Mouse (Mus musculus) forebrain, embryonic 11.5 days (tissue): ENCODE measurements around the gene Pdk2. TPM values are rescaled to one million over a fixed set of nuclear protein-coding genes. Genes with fewer than 3 reads are reported as not detected.
A peak's percentile ranks its signal among the peaks of the same experiment; 100 is the strongest.

Source experiments
- ATAC-seq: fragments of 200-750 bp; cut with Nextera tagmentation; replicated peaks from 2 replicates; pipeline ENCODE4 v1.8.0; 2017; ENCODE audit warnings: moderate TSS enrichment; ENCODE audit not compliant: low FRiP score
- DNase-seq: peaks from one replicate; pipeline ENCODE4 v3.0.0-alpha.2; 2017; ENCODE audit warnings: low spot score
- H3K27ac ChIP-seq: fragments of 300-500 bp; sonication (generic); 2 replicates; pipeline ENCODE4 v1.5.1; 2014; ENCODE audit warnings: low read depth, low read length
- H3K27me3 ChIP-seq: fragments of 300-500 bp; sonication (generic); 2 replicates; pipeline ENCODE4 v1.6.1; 2014; ENCODE audit warnings: mild to moderate bottlenecking, low read length, mixed read lengths; ENCODE audit not compliant: control insufficient read depth, insufficient read depth
- H3K36me3 ChIP-seq: fragments of 300-500 bp; sonication (generic); 2 replicates; pipeline ENCODE4 v1.6.1; 2014; ENCODE audit warnings: mild to moderate bottlenecking, low read length, moderate library complexity, mixed read lengths; ENCODE audit not compliant: control insufficient read depth, insufficient read depth
- H3K4me1 ChIP-seq: fragments of 300-500 bp; sonication (generic); replicated peaks from 2 replicates; pipeline ENCODE4 v1.6.1; 2014; ENCODE audit warnings: low read length, mixed read lengths; ENCODE audit not compliant: control insufficient read depth, insufficient read depth
- H3K4me2 ChIP-seq: fragments of 300-500 bp; sonication (generic); 2 replicates; pipeline ENCODE4 v1.6.1; 2014; ENCODE audit warnings: low read depth, mild to moderate bottlenecking, low read length, moderate library complexity, mixed read lengths; ENCODE audit not compliant: severe bottlenecking
- H3K4me3 ChIP-seq: fragments of 300-500 bp; sonication (generic); 2 replicates; pipeline ENCODE4 v1.5.1; 2014; ENCODE audit warnings: low read depth, low read length
- H3K9ac ChIP-seq: fragments of 300-500 bp; sonication (generic); 2 replicates; pipeline ENCODE4 v1.6.1; 2014; ENCODE audit warnings: low read length
- H3K9me3 ChIP-seq: fragments of 300-500 bp; sonication (generic); 2 replicates; pipeline ENCODE4 v1.6.1; 2016; ENCODE audit warnings: low read length, mixed read lengths; ENCODE audit not compliant: control insufficient read depth
- WGBS: fragments of 180-500 bp; shearing (Covaris S2); extraction: QIAGEN DNeasy Blood & Tissue Kit; methylation state at CpG from one replicate; pipeline ENCODE4 v1.1.7; 2014; 5-methylcytosine and 5-hydroxymethylcytosine counted together
- polyA plus RNA-seq: library from polyadenylated mRNA; unstranded; fragments of >200 nt; fragmentation: Nextera tagmentation; extraction: Ambion mirVana; gene quantifications from 2 replicates; pipeline ENCODE4 v1.2.1, GENCODE M21; 2014

Pdk2 gene
- polyA plus RNA-seq, 1 experiment from 2014 or later = 17.4 TPM

GRCm38 (mm10) chr11:95004136-95004936 lies 36.8 kb downstream of the Pdk2 start:
- Histone ChIP-seq H3K27ac (no peak overlapping the region), H3K4me3 (no peak overlapping the region), H3K36me3 (peaks cover 13% of the 10 kb centered on the region; the same call in 1 of the 2 replicates), H3K9ac (no peak overlapping the region), H3K4me1 (peaks cover 11% of the 10 kb centered on the region), H3K27me3 (no peaks in the 10 kb centered on the region), H3K4me2 (no peak overlapping the region), H3K9me3 (no peaks in the 10 kb centered on the region)
- ATAC-seq (no peak), DNase-seq (no peak)
- WGBS = 88% methylated on average over 12 of the region's 12 CpGs

DNA sequence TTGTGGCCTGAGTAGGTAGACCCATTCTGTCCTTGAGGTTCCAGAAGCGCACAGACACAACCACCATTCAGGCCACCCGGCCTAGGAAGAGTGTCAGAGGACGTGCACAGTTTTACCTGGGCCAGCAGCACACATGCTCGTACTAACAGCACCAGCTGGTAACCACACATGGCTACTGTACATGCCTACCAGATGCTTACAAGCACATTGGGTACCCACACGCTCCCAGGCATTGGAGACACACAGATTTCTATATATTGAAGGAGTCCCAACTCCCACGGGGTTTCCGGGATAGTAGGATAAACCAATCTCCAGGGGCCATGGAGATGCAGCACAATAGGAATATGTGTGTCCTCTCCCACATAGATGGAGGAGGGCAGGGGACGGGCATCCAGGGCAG lies 38.4 kb downstream of the Pdk2 start:
- Histone ChIP-seq H3K4me1 (peaks cover 4% of the 10 kb centered on the region; the same call in 1 of the 2 replicates), H3K4me3 (no peak overlapping the region), H3K9me3 (no peaks in the 10 kb centered on the region), H3K4me2 (no peak overlapping the region), H3K27ac (no peak overlapping the region), H3K9ac (no peak overlapping the region), H3K27me3 (no peaks in the 10 kb centered on the region), H3K36me3 (peaks cover 13% of the 10 kb centered on the region; the same call in 1 of the 2 replicates)
- DNase-seq (no peak), ATAC-seq (no peak)
- WGBS = over 99% methylated on average over 8 of the region's 8 CpGs

DNA sequence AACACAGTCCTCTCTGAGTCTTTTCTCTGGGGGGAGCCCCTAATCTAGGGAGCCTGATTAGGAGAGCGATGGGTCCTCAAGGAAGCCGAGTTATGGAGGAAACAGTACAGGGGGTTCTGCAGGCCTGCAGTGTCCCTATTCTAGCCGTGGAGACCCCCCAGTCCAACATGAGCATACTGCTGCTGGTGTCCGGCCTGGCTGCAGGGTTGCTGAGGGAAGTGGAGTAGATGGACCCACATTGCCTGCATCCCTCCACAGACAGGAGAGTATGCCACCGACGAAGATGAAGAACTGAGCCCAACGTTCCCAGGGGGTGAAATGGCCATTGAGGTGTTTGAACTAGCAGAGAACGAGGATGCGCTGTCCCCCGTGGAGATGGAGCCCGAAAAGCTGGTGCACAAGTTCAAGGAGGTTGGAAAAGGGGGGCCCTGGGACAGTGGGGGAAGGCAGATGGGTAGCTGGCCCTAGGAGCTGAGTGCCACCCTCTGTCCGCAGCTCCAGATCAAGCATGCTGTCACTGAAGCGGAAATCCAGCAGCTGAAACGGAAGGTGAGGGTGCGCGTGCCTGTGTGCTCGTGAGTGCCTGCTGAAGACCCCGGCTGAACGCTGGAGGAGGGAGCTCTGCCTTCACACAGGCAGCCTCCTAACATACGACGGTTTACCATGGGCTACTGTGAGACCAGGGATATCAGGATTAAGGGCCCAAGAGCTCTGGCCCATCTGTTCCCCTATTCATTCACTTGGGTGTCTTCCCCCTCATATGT lies 39.4 kb downstream of the Pdk2 start:
- peaks cover 14% of the 10 kb centered on the region; the same call in 1 of the 2 replicates for H3K36me3 ChIP-seq
- no peak overlapping the region for H3K4me2 ChIP-seq
- no peak overlapping the region for H3K4me3 ChIP-seq
- H3K9me3 ChIP-seq = no peaks in the 10 kb centered on the region
- H3K27ac ChIP-seq = no peak overlapping the region
- peak; percentile 49 for DNase-seq
- ATAC-seq = no peak
- 86% methylated on average over 21 of the region's 21 CpGs for WGBS
- peaks cover 4% of the 10 kb centered on the region; the same call in 1 of the 2 replicates for H3K4me1 ChIP-seq
- H3K9ac ChIP-seq = no peak overlapping the region
- H3K27me3 ChIP-seq = no peaks in the 10 kb centered on the region

DNA sequence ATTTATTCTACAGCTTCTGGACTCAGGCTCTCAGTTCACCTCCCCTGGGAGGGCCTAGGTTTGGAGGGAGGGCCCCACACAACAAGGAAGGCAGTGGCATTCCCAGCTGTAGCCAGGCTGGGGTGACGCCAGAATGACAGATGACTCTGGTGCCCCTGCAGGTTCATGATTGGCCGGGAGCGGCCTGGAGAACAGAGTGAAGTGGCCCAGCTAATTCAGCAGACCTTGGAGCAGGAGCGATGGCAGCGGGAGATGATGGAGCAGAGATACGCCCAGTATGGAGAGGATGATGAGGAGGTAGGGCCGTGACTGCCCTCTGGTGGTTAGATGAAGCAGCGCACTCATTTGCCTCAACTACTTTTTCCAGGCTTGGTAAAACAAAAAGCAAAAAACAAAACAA lies 40.1 kb downstream of the Pdk2 start:
- H3K36me3 ChIP-seq = peaks cover 19% of the 10 kb centered on the region; the same call in 1 of the 2 replicates
- H3K4me1 ChIP-seq = peaks cover 4% of the 10 kb centered on the region; the same call in 1 of the 2 replicates
- no peak overlapping the region for H3K27ac ChIP-seq
- DNase-seq (peak; percentile 82), ATAC-seq (peak; percentile 70)
- H3K9ac ChIP-seq = no peak overlapping the region
- WGBS = 1% methylated on average over 8 of the region's 8 CpGs
- H3K4me2 ChIP-seq = no peak overlapping the region
- no peaks in the 10 kb centered on the region for H3K27me3 ChIP-seq
- no peak overlapping the region for H3K4me3 ChIP-seq
- H3K9me3 ChIP-seq = no peaks in the 10 kb centered on the region

DNA sequence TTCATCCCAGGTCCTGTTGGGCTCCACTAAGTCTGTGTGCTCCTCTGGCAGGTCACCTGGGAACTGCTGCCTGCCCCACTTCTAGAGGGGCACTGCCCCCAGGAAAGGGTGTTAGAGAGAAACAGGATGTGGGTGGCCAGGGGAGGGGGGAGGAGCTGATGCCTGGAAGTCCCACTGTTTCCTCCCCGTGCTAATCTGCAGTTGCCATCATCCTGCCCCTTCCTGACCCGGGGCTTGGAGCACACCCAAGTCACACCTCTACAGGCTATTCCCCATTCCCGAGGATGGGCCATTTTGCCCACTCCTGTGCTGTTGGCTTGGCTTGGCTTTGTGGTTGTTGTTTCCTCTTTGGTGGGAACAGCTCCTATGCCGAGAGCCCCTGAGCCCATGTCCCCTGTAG lies 40.6 kb downstream of the Pdk2 start:
- Histone ChIP-seq H3K27ac (no peak overlapping the region), H3K9ac (no peak overlapping the region; the same call in 1 of the 2 replicates), H3K4me3 (no peak overlapping the region), H3K9me3 (no peaks in the 10 kb centered on the region), H3K27me3 (no peaks in the 10 kb centered on the region), H3K36me3 (peaks cover 19% of the 10 kb centered on the region; the same call in 1 of the 2 replicates), H3K4me1 (peaks cover 5% of the 10 kb centered on the region; the same call in 1 of the 2 replicates), H3K4me2 (no peak overlapping the region)
- DNase-seq (peak; percentile 58), ATAC-seq (peak; percentile 9; the same call in 1 of the 2 replicates)
- WGBS = 70% methylated on average over 4 of the region's 4 CpGs

DNA sequence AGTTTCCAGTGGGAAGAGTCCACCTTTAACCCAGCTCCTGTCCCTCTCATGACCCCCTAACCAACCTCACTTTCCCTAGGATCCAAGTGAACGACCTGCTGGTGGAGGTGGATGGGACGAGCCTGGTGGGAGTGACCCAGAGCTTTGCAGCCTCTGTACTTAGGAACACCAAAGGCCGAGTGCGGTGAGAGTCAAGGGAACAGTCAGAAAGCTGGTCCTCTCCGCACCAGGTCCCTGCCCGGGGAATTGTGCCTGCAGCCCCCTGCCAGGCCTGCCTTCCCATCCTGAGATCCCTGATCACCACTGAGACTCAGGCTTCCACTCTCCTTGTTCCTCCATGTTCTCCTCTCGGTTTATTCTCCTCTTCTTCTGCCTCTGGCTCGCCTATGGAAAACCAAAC lies 41.0 kb downstream of the Pdk2 start:
- Histone ChIP-seq H3K4me1 (peaks cover 8% of the 10 kb centered on the region; the same call in 1 of the 2 replicates), H3K36me3 (peaks cover 17% of the 10 kb centered on the region; the same call in 1 of the 2 replicates), H3K27ac (no peak overlapping the region), H3K9me3 (no peaks in the 10 kb centered on the region), H3K9ac (no peak overlapping the region; the same call in 1 of the 2 replicates), H3K4me2 (no peak overlapping the region), H3K27me3 (no peaks in the 10 kb centered on the region), H3K4me3 (no peak overlapping the region)
- ATAC-seq (no peak), DNase-seq (peak; percentile 46)
- WGBS = 81% methylated on average over 8 of the region's 8 CpGs

GRCm38 (mm10) chr11:94998041-94998531 lies 43.1 kb downstream of the Pdk2 start:
- peaks cover 17% of the 10 kb centered on the region for H3K4me1 ChIP-seq
- H3K4me2 ChIP-seq = no peak overlapping the region
- DNase-seq = no peak
- H3K9me3 ChIP-seq = no peaks in the 10 kb centered on the region
- no peak overlapping the region for H3K4me3 ChIP-seq
- 88% methylated on average over 16 of the region's 16 CpGs for WGBS
- H3K9ac ChIP-seq = no peak overlapping the region
- no peaks in the 10 kb centered on the region for H3K27me3 ChIP-seq
- H3K36me3 ChIP-seq = peaks cover 16% of the 10 kb centered on the region; the same call in 1 of the 2 replicates
- no peak for ATAC-seq
- 0 out of 2 replicates have a peak overlapping the region, but pooled peaks have one; percentile 12 for H3K27ac ChIP-seq

GRCm38 (mm10) chr11:94997596-94997995 lies 43.6 kb downstream of the Pdk2 start:
- no peaks in the 10 kb centered on the region for H3K9me3 ChIP-seq
- 73% methylated on average over 5 of the region's 5 CpGs for WGBS
- ATAC-seq (no peak), DNase-seq (no peak)
- no peak overlapping the region for H3K9ac ChIP-seq
- H3K4me2 ChIP-seq = no peak overlapping the region
- H3K4me3 ChIP-seq = no peak overlapping the region
- no peak overlapping the region for H3K27ac ChIP-seq
- peaks cover 21% of the 10 kb centered on the region for H3K4me1 ChIP-seq
- H3K36me3 ChIP-seq = peaks cover 11% of the 10 kb centered on the region; the same call in 1 of the 2 replicates
- H3K27me3 ChIP-seq = no peaks in the 10 kb centered on the region
